Mouse (Mus musculus) urinary bladder, postnatal 25 days (tissue): ENCODE results near the gene Scaper.

Experiments
- DNase-seq: peaks from one replicate; pipeline ENCODE4 v3.0.0; 2022; ENCODE audit warnings: low spot score

The Scaper gene

GRCm38 (mm10) chr9:55937664-55938617, at the start of gene Scaper:
Gene Scaper, minus strand, starts transcription at chr9:55938119.
- peak; percentile 87 for DNase-seq

GRCm38 (mm10) chr9:55946819-55947218, 8.9 kb upstream of the Scaper start:
- peak; percentile 29 for DNase-seq

- DNase-seq: no peak
These were observed 3.4 kb upstream of the Scaper start for GRCm38 (mm10) chr9:55941356-55941755.

GRCm38 (mm10) chr9:55938618-55938985, 683 bp upstream of the Scaper start:
- DNase-seq: no peak

- no peak for DNase-seq
These were observed 675 bp downstream of the Scaper start for GRCm38 (mm10) chr9:55937224-55937663.

GRCm38 (mm10) chr9:55932482-55932881, 5.4 kb downstream of the Scaper start:
- no peak for DNase-seq

- no peak for DNase-seq
These were observed 19.3 kb downstream of the Scaper start for GRCm38 (mm10) chr9:55918579-55918978.

GRCm38 (mm10) chr9:55916751-55917150, 21.2 kb downstream of the Scaper start:
- DNase-seq: no peak

- DNase-seq: no peak
These were observed 26.4 kb downstream of the Scaper start for GRCm38 (mm10) chr9:55911481-55911880.

- DNase-seq: no peak
These were observed 35.0 kb downstream of the Scaper start for GRCm38 (mm10) chr9:55902964-55903363.

GRCm38 (mm10) chr9:55901588-55901987, 36.3 kb downstream of the Scaper start:
- DNase-seq: no peak

- DNase-seq: no peak
These were observed 37.4 kb downstream of the Scaper start for GRCm38 (mm10) chr9:55900531-55900930.

GRCm38 (mm10) chr9:55878066-55878465, 59.9 kb downstream of the Scaper start:
- DNase-seq: no peak

- no peak for DNase-seq
These were observed 148.5 kb downstream of the Scaper start for GRCm38 (mm10) chr9:55789442-55789841.

GRCm38 (mm10) chr9:55712016-55712415, 225.9 kb downstream of the Scaper start:
- DNase-seq: no peak

- DNase-seq: no peak
These were observed 227.4 kb downstream of the Scaper start for GRCm38 (mm10) chr9:55710553-55710952.

GRCm38 (mm10) chr9:55706603-55707002, 231.3 kb downstream of the Scaper start:
- no peak for DNase-seq

GRCm38 (mm10) chr9:55695307-55695706, 242.6 kb downstream of the Scaper start:
- no peak for DNase-seq

- no peak for DNase-seq
These were observed 260.8 kb downstream of the Scaper start for GRCm38 (mm10) chr9:55677099-55677498.

- no peak for DNase-seq
These were observed 291.5 kb downstream of the Scaper start for GRCm38 (mm10) chr9:55646444-55646843.

- DNase-seq: no peak
These were observed 310.9 kb downstream of the Scaper start for GRCm38 (mm10) chr9:55626990-55627389.

- no peak for DNase-seq
These were observed 323.2 kb downstream of the Scaper start for GRCm38 (mm10) chr9:55614711-55615110.

- DNase-seq: no peak
These were observed 328.2 kb downstream of the Scaper start for GRCm38 (mm10) chr9:55609751-55610150.
